Mouse (Mus musculus) G1E (cell line): ENCODE measurements around the gene Btbd11.

ENCODE experiments used
- CTCF ChIP-seq: IDR thresholded peaks from 2 replicates; pipeline ENCODE4 v1.5.1; 2012; ENCODE audit warnings: low read depth, low read length, inconsistent platforms, mixed read lengths
- TAL1 ChIP-seq: conservative IDR thresholded peaks from 2 replicates; pipeline ENCODE4 v1.6.1; 2012; ENCODE audit warnings: low read depth, low read length, inconsistent platforms, mixed read lengths

GRCm38 (mm10) chr10:85526657-85527056 is 140.0 kb downstream of the Btbd11 start:
- TF ChIP-seq TAL1 (no peak), CTCF (no peak)
